Mouse (Mus musculus): ENCODE data around the gene Gm11639.

GRCm38 (mm10) chr11:104765762-104766161 lies 80.3 kb downstream of the Gm11639 start:
- no peak for TF ChIP-seq FLI1 (IDR thresholded peaks at IDR 0.05; ENCODE audit: low read length)
- no peak for TF ChIP-seq GATA1 (IDR thresholded peaks at IDR 0.05; ENCODE audit: borderline replicate concordance, low read length)

Measured in megakaryocyte, embryonic 14.5 days (primary cell).